Mouse (Mus musculus): Measurements from ENCODE around the gene Rasl10b. TPM values are rescaled to one million over a fixed set of nuclear protein-coding genes. Genes with fewer than 3 reads are reported as not detected.

Gene Rasl10b
- polyA plus RNA-seq, 2 experiments: 0.06 to 0.31 TPM

DNA sequence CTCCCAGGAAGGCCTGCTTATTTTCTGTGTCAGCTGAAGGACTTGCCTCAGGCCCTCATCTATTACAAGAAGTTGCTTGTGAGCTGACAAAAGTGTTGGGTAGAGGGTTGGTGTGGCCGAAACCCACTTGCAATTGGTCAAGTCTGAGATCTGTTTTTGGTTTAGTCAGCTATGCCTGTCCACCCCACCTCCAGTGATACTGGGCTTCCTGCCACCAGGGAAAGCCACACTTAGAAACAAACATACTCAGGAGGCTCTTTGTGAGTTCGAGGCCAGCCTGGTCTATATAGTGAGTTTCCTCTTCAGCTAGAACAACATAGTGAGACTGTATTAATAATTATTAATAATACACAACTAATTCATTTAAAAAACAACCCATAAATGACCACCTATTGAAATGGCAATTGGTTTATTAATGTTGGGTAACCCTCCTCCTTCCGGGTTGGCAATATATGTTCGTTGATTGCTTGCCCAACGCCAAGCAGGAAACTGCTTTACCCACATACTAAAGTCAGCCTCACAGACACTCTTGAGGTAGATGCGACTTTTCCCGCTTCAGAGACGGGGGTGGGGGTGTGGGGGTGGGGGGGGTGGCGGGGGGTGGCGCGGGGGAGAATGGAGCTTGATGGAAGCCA is 30.6 kb downstream of the Rasl10b start:
- no peak overlapping the region for H3K27ac ChIP-seq
- ATAC-seq (ENCODE audit: insufficient read depth): no peak
- H3K4me1 ChIP-seq (replicated peaks; ENCODE audit: control insufficient read depth in 2 of 2, insufficient read depth in 2 of 2, low read length in 1 of 2): no peaks in the 10 kb centered on the region; a peak in 1 of 4 replicates

DNA sequence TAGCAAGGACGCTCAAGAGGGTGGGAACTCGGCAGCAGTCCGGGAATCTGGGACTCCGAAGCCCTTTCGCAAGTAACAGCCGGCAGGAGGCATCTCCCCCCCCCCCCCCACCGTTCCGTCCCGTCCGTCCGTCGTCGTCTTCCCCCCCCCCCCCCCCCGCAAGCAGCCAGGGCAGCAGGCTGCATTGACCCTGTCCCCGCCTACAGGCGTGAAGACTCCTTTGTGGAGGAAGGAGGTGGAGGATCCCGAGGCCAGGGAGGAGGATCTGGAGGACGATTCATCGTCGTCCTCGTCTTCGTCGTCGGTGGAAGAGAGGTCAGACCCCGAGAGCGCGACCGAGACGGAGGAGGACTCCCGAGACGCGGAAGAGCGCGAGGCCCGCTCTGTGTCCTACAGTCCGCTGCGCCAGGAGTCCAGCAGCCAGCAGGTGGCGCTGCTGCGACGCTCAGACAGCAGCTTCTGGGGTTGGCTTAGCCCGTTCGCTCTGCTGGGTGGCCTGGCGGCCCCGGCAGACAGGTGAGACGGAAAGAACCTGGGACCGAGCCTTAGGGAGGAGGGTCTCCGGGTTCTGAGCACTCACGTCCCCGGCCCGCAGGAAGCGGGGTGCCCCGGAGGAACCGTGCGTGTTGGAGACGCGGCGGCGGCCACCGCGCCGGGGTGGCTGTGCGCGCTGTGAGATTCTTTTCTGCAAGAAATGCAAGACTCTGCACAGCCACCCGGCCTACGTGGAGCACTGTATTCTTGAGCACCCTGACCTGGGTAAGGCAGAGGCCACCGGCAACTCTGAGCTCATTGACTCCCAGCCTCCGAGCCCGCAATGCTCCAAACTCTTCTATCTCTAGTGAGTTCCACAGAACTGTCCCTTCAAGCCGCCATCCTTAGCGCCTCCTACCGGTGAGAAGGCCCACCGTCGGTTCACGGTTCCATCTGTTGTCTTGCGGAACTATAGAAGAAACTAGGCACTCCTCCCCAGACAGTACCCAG is 31.4 kb downstream of the Rasl10b start:
- Histone ChIP-seq H3K4me3 (ENCODE audit: insufficient read depth in 1 of 2, low read depth in 2 of 2, low read length in 2 of 2) (peak overlapping the region; percentile 64 to 65), H3K36me3 (replicated peaks; ENCODE audit: control insufficient read depth, insufficient read depth, low read depth) (no peaks in the 10 kb centered on the region), H3K4me1 (replicated peaks; ENCODE audit: control insufficient read depth in 2 of 2, insufficient read depth in 2 of 2, low read length in 1 of 2) (no peaks in the 10 kb centered on the region; a peak in 1 of 4 replicates), H3K27me3 (ENCODE audit: control insufficient read depth, insufficient read depth, low read length) (peaks cover 44% of the 10 kb centered on the region), H3K9me3 (ENCODE audit: control insufficient read depth, low read length) (no peaks in the 10 kb centered on the region), H3K9ac (replicated peaks) (peak overlapping the region; percentile 19), H3K27ac (no peak overlapping the region), H3K4me2 (ENCODE audit: low read depth) (peak overlapping the region; percentile 72)
- peak; percentile 99 for TF ChIP-seq CTCF (IDR thresholded peaks at IDR 0.05; ENCODE audit: low read depth)
- no peak for TF ChIP-seq EP300 (IDR thresholded peaks at IDR 0.05; ENCODE audit: low read depth)
- peak; percentile 74 to 80 (median 78) for DNase-seq (ENCODE audit: low read depth in 3 of 3, low spot score in 3 of 3)
- ATAC-seq (ENCODE audit: insufficient read depth): peak; percentile 93
- WGBS (ENCODE audit: insufficient replicate concordance): under 1% methylated on average over 67 of the region's 75 CpGs

More for the DNA sequence above, 30.6 kb downstream of the Rasl10b start:
- no peak for TF ChIP-seq CTCF (IDR thresholded peaks at IDR 0.05; ENCODE audit: low read depth)
- no peak for TF ChIP-seq EP300 (IDR thresholded peaks at IDR 0.05; ENCODE audit: low read depth)
- Histone ChIP-seq H3K27me3 (ENCODE audit: control insufficient read depth, insufficient read depth, low read length) (peaks cover 36% of the 10 kb centered on the region), H3K9me3 (ENCODE audit: control insufficient read depth, low read length) (no peaks in the 10 kb centered on the region), H3K9ac (replicated peaks) (no peak overlapping the region), H3K4me3 (ENCODE audit: insufficient read depth in 1 of 2, low read depth in 2 of 2, low read length in 2 of 2) (no peak overlapping the region), H3K4me2 (ENCODE audit: low read depth) (peak overlapping the region; percentile 72), H3K36me3 (replicated peaks; ENCODE audit: control insufficient read depth, insufficient read depth, low read depth) (no peaks in the 10 kb centered on the region)
- DNase-seq (ENCODE audit: low read depth in 3 of 3, low spot score in 3 of 3): no peak
- 17% methylated on average over 11 of the region's 11 CpGs for WGBS (ENCODE audit: insufficient replicate concordance)

DNA sequence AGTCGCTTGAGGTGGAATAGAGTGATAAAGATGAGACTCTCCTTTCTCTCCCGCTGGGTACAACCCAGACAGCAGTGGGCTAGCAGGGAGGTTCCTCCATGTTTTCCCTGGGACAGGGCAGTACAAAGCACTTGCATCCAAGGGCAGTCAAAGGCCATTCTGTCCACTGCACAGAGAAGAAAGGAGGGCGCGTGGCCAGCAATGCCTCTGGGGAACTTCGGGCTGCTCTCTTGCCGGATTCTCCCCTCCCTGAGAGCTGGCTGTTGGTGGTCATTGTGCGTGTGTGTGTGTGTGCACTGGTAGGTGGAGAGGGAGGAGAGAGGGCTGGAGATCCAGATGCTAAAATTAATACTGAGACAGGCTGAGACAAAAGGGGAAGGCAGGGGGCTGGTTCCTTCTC is 32.3 kb downstream of the Rasl10b start:
- 39% methylated on average over 7 of the region's 7 CpGs for WGBS (ENCODE audit: insufficient replicate concordance)
- Histone ChIP-seq H3K27me3 (ENCODE audit: control insufficient read depth, insufficient read depth, low read length) (peaks cover 47% of the 10 kb centered on the region), H3K4me2 (ENCODE audit: low read depth) (peak overlapping the region; percentile 72), H3K36me3 (replicated peaks; ENCODE audit: control insufficient read depth, insufficient read depth, low read depth) (no peaks in the 10 kb centered on the region), H3K4me3 (ENCODE audit: insufficient read depth in 1 of 2, low read depth in 2 of 2, low read length in 2 of 2) (no peak overlapping the region), H3K9me3 (ENCODE audit: control insufficient read depth, low read length) (no peaks in the 10 kb centered on the region), H3K27ac (no peak overlapping the region), H3K9ac (replicated peaks) (no peak overlapping the region), H3K4me1 (replicated peaks; ENCODE audit: control insufficient read depth in 2 of 2, insufficient read depth in 2 of 2, low read length in 1 of 2) (no peaks in the 10 kb centered on the region)
- DNase-seq (ENCODE audit: low read depth in 3 of 3, low spot score in 3 of 3) (no peak), ATAC-seq (ENCODE audit: insufficient read depth) (no peak)
- TF ChIP-seq CTCF (IDR thresholded peaks at IDR 0.05; ENCODE audit: low read depth) (no peak), EP300 (IDR thresholded peaks at IDR 0.05; ENCODE audit: low read depth) (no peak)

DNA sequence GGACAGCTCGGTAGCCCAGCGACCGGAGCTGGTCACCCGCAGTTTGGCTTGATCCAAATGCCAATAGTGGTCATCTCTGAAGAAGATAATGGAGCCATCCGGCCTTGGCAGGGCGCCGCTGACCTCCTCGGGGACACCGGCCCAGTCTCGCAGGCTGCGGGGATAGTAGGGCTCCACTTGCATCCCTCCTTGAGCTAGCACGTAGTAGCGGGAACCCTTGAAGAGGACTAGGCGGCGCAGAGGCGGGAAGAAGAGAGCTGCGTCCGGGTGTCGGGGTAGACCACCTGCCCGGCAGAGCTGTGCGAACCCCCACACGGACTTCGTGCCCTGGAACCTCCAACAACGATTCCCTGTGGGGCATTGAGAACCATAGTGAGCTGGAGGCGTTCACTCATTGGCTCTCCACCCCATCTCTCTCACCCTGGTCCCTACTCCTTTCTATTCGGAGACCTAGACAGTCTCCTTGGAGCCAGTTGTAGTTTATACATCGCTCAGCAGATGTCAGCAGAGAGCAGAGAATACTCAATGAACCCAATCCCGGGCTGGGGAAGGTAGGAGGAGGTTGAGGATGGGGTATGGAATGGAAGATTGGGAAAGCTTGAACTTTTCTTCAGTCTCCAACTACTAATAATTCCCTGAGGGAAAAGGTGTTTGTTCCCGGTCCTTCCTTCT is 33.8 kb downstream of the Rasl10b start:
- H3K9me3 ChIP-seq (ENCODE audit: control insufficient read depth, low read length): no peaks in the 10 kb centered on the region
- 11% methylated on average over 29 of the region's 29 CpGs for WGBS (ENCODE audit: insufficient replicate concordance)
- H3K4me3 ChIP-seq (ENCODE audit: insufficient read depth in 1 of 2, low read depth in 2 of 2, low read length in 2 of 2): no peak overlapping the region
- no peak overlapping the region for H3K27ac ChIP-seq
- no peak overlapping the region for H3K4me2 ChIP-seq (ENCODE audit: low read depth)
- no peak for ATAC-seq (ENCODE audit: insufficient read depth)
- H3K27me3 ChIP-seq (ENCODE audit: control insufficient read depth, insufficient read depth, low read length): peaks cover 47% of the 10 kb centered on the region
- no peaks in the 10 kb centered on the region for H3K36me3 ChIP-seq (replicated peaks; ENCODE audit: control insufficient read depth, insufficient read depth, low read depth)
- no peaks in the 10 kb centered on the region for H3K4me1 ChIP-seq (replicated peaks; ENCODE audit: control insufficient read depth in 2 of 2, insufficient read depth in 2 of 2, low read length in 1 of 2)
- H3K9ac ChIP-seq (replicated peaks): no peak overlapping the region
- TF ChIP-seq CTCF (IDR thresholded peaks at IDR 0.05; ENCODE audit: low read depth) (peak; percentile 72), EP300 (IDR thresholded peaks at IDR 0.05; ENCODE audit: low read depth) (no peak)
- DNase-seq (ENCODE audit: low read depth in 3 of 3, low spot score in 3 of 3): peak; percentile 18 to 44 (median 34)
